Comparison of ENCODE assay signal across 10 mouse cellular contexts in the genomic region with DNA sequence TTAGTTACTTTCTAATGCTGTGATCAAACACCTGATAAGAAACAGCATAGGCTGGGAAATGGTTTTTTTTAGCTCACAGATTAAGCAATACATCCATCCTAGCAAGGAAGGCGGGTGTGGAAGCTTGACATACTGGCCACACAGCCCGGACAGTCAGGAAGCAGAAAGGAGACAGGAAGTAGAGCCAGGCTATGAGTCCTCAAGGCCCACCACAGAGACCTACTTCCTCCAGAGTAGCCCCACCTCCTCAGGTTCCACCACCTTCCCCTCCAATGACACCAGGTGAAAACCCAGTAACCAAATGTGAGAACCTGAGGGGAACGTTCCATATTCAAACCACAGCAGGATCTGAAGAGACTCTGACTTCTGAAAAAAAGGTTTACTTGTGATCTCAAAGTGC. TPM values are rescaled to one million over a fixed set of nuclear protein-coding genes. Genes with fewer than 3 reads are reported as not detected.
DNase-seq lines count a peak whose midpoint lies in the region; ATAC-seq lines count a peak whose summit lies in the region.
"Had no signal": no experiment of that assay in that cellular context is flagged by ENCODE, and none has a peak within 500 bp of the region (broad histone marks: within the 10 kb centered on the region; RNA-seq: fewer than 3 reads in every experiment).

No protein-coding gene starts in this region.

- no peaks in the 10 kb centered on the region for H3K36me3 ChIP-seq in heart, embryonic 14.5 days (ENCODE audit: control insufficient read depth, insufficient read depth, low read length)
- H3K36me3 ChIP-seq in neural tube, embryonic 13.5 days, result no peaks in the 10 kb centered on the region
- H3K36me3 ChIP-seq in embryonic facial prominence, embryonic 10.5 days (replicated peaks), result no peaks in the 10 kb centered on the region
- H3K36me3 ChIP-seq: limb, embryonic 13.5 days had no signal

- DNase-seq in heart, postnatal 4 days, result no peak
- no peak for DNase-seq in neural tube, embryonic 10.5 days (ENCODE audit: extremely low spot score, low spot score)
- no peak for DNase-seq in embryonic facial prominence, embryonic 10.5 days (ENCODE audit: low spot score)
- DNase-seq in spleen, adult 18-20 months, result no peak
- no peak for DNase-seq in embryo, embryonic 9.5 days (ENCODE audit: extremely low spot score)
- DNase-seq: kidney, adult 18-20 months had no signal

- peak overlapping the region; percentile 6; the same call in 1 of the 2 replicates for H3K4me2 ChIP-seq in heart, embryonic 14.5 days (ENCODE audit: low read length)
- no peak overlapping the region for H3K4me2 ChIP-seq in neural tube, embryonic 13.5 days

- 69% methylated on average over 3 of the region's 3 CpGs for WGBS in heart, embryonic 14.5 days
- WGBS in neural tube, embryonic 13.5 days, result 87% methylated on average over 3 of the region's 3 CpGs
- 83% methylated on average over 3 of the region's 3 CpGs for WGBS in embryonic facial prominence, embryonic 10.5 days

- no peak for ATAC-seq in heart, embryonic 14.5 days (ENCODE audit: insufficient number of reproducible peaks, insufficient read depth, low FRiP score, low read depth)
- no peak for ATAC-seq in neural tube, embryonic 13.5 days (ENCODE audit: low read depth)
- peak; percentile 68 for ATAC-seq in megakaryocyte, adult 5-6 weeks (ENCODE audit: poor library complexity, severe bottlenecking)

- peak overlapping the region in 1 of 2 experiments; percentile 48; a peak in 1 of 4 replicates for H3K27ac ChIP-seq in heart, embryonic 14.5 days (replicated peaks in 1 of 2; ENCODE audit: control insufficient read depth in 1 of 2, insufficient read depth in 1 of 2, low read depth in 2 of 2, low read length in 2 of 2)
- H3K27ac ChIP-seq in neural tube, embryonic 13.5 days (replicated peaks), result peak overlapping the region; percentile 49; the same call in 1 of the 2 replicates
- no peak overlapping the region for H3K27ac ChIP-seq in embryonic facial prominence, embryonic 10.5 days (replicated peaks)
- H3K27ac ChIP-seq: limb, embryonic 13.5 days had no signal

- no peaks in the 10 kb centered on the region for H3K27me3 ChIP-seq in heart, embryonic 14.5 days (ENCODE audit: control insufficient read depth, insufficient read depth, low read length)
- no peaks in the 10 kb centered on the region for H3K27me3 ChIP-seq in neural tube, embryonic 13.5 days
- H3K27me3 ChIP-seq in embryonic facial prominence, embryonic 10.5 days (replicated peaks; ENCODE audit: low read depth, poor library complexity, severe bottlenecking), result no peaks in the 10 kb centered on the region
- H3K27me3 ChIP-seq: limb, embryonic 13.5 days had no signal

- no peak overlapping the region for H3K9ac ChIP-seq in heart, embryonic 14.5 days (ENCODE audit: low read length)
- no peak overlapping the region for H3K9ac ChIP-seq in neural tube, embryonic 13.5 days
- H3K9ac ChIP-seq: limb, embryonic 13.5 days had no signal

- H3K4me3 ChIP-seq in heart, embryonic 14.5 days (ENCODE audit: control insufficient read depth in 1 of 2, insufficient read depth in 1 of 2, low read depth in 1 of 2, low read length in 2 of 2), result no peak overlapping the region
- no peak overlapping the region for H3K4me3 ChIP-seq in neural tube, embryonic 13.5 days
- no peak overlapping the region for H3K4me3 ChIP-seq in embryonic facial prominence, embryonic 10.5 days
- H3K4me3 ChIP-seq: limb, embryonic 13.5 days had no signal

- H3K9me3 ChIP-seq in heart, embryonic 14.5 days (ENCODE audit: control insufficient read depth, low read length), result no peaks in the 10 kb centered on the region
- no peaks in the 10 kb centered on the region for H3K9me3 ChIP-seq in neural tube, embryonic 13.5 days
- no peaks in the 10 kb centered on the region for H3K9me3 ChIP-seq in embryonic facial prominence, embryonic 10.5 days
- H3K9me3 ChIP-seq: limb, embryonic 13.5 days had no signal

- H3K4me1 ChIP-seq in heart, embryonic 14.5 days (ENCODE audit: control insufficient read depth in 2 of 2, insufficient read depth in 2 of 2, low read length in 2 of 2), result peaks cover 4 to 16% of the 10 kb centered on the region in 2 experiments
- H3K4me1 ChIP-seq in neural tube, embryonic 13.5 days (replicated peaks), result peaks cover 16% of the 10 kb centered on the region
- H3K4me1 ChIP-seq in embryonic facial prominence, embryonic 10.5 days, result peaks cover 8% of the 10 kb centered on the region

RNA-seq across cellular contexts. Expression of gene Dgkh, which starts 53.6 kb away (rescaled TPM):
- polyA plus RNA-seq in heart, embryonic 14.5 days (2014; fragmentation: Nextera tagmentation; extraction: Ambion mirVana), result 2.8 and 3.6 TPM in 2 replicates
- total RNA-seq in heart, postnatal 4 days (2021), result 10 to 100 TPM; 14.5 to 17.3 TPM
- 11.8 and 16.3 TPM in 2 replicates for polyA plus RNA-seq in neural tube, embryonic 13.5 days (2015; fragmentation: Nextera tagmentation; extraction: Ambion mirVana)
- total RNA-seq in megakaryocyte, adult 5-6 weeks (2015), result 4.8 and 5.9 TPM in 2 replicates
- total RNA-seq in megakaryocyte, adult 5-6 weeks (2017), result 3.5 and 5.9 TPM in 2 replicates
- polyA plus RNA-seq in embryonic facial prominence, embryonic 10.5 days (2016; fragmentation: Nextera tagmentation; extraction: Ambion mirVana), result 0.81 and 0.84 TPM in 2 replicates
